Mouse (Mus musculus) heart, postnatal 4 days (tissue): ENCODE measurements at regions not wholly inside any gene's neighbourhood (a gene's known extent, or its start where the extent isn't known, plus 50 kb on each side); places are given as distances from the start of the nearest gene placed in this dataset.

Experiments
- DNase-seq: peaks from one replicate; pipeline ENCODE4 v3.0.0; 2021

- no peak for DNase-seq
These were observed 67.2 kb downstream of the Mtx3 start for GRCm38 (mm10) chr13:92911660-92912284.

- no peak for DNase-seq
These were observed 68.1 kb downstream of the Mtx3 start for GRCm38 (mm10) chr13:92912661-92913060.

GRCm38 (mm10) chr13:92914631-92915030, 70.1 kb downstream of the Mtx3 start:
- no peak for DNase-seq

DNA sequence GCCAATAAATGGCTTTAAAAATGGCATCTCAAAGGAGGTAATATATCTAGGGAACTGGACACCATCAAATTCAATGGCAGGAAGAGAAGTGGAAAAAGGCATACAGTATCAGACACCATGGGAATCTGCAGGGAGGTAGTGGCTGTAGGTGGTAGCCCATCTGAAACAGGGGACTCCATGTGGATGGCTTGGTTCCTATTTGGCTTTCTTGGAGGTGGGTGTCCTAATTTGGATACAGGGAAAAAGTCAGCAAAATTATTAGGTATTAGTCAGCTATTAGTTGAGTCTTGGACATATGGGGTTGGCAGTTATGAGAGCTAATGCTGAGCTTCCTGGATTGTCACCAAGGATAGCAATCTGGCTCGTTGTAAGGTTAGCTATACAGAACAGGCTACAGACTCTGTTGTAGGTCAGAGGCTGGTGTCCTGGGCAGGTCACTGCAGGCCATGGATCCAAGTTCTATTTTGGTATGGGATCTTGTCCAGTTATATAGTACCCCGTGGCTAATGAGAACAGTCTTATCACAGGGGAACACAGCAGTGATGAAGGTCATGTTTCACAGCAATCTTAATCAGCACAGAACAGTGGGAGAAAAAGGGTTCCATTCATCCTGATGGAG, 70.8 kb downstream of the Mtx3 start:
- DNase-seq = peak; percentile 29

GRCm38 (mm10) chr13:92915948-92916710, 71.6 kb downstream of the Mtx3 start:
- DNase-seq = no peak

DNA sequence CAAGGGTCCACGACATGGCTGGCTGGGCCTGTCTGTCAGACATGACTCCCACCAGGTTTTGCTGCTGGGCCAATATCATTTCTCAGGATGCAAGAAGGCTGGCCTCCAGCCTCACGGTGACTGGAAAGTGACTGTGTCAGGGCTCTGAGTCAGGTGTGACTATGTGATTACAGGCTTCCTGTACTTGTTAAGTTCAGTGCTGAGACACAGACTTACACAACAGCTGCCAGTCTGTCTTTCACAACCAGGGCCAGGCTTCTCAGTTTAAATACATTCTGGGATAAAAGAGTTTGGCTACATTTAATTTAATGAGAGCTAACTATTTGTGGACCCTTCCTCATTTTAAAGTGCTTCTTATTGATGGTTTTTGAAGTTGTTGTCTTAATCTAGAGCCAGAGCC, 75.3 kb downstream of the Mtx3 start:
- no peak for DNase-seq

- no peak for DNase-seq
These were observed 77.4 kb downstream of the Mtx3 start for GRCm38 (mm10) chr13:92921936-92922335.

- no peak for DNase-seq
These were observed 78.9 kb downstream of the Mtx3 start for GRCm38 (mm10) chr13:92923496-92923895.

DNA sequence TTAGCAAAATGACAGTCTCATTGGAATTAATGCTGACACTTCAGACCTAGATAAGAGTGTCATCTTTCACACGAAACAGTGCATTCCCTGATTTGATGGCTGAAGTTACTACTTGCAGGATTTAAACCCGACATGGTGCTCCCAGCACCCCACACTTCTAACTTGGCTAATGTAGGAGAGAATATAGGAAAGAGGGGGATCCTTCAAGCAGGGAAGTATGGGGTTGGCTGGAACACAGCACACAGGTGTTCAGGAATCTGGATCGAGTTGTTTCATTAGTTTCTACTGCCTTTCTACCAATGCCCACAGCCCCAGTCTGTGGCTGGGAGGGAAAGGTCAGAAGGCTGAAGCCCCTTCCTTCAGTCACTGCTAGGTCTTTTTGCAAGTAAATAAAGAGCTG, 79.5 kb downstream of the Mtx3 start:
- DNase-seq = no peak

- DNase-seq = no peak
These were observed 80.6 kb downstream of the Mtx3 start for GRCm38 (mm10) chr13:92925196-92925595.

DNA sequence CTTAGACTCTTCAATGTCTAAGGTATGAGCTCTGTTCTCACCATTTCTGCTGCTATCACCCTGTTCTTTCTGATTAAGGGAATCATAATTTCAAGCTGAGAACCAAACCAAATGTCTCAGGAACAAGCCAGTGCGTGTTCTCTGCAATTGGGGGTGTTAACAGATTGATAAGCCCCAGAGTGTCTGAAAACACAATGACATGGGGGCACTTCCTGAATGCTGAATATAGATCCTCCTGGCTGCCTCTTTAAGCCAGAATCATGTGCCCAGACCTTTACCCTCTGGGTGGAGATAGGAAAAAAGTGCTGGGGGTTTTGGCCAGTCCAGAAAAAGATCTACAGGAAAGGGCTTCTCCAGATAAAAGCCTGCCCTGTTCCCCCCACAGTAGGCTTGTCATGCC, 84.0 kb downstream of the Mtx3 start:
- DNase-seq = no peak

- no peak for DNase-seq
These were observed 87.1 kb downstream of the Mtx3 start for GRCm38 (mm10) chr13:92931696-92932095.

DNA sequence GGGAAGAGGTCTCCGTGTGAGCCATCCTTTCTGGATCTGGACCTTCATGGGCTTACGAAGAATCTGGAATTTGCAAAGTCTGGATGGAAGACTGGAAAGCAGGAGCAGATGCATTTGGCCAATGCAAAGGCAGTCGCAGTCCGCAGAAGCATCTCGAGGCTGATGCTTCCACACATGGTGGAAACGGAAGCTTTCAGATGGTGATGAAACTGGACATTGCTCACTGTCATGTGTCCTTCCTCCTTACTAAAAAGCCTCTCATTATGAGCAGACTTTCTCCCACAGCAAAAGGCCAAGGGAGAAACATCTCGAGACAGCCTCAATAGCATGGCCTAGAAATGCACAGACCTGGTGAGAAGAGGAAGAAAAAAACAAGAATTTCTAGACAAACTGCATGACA, 94.5 kb downstream of the Mtx3 start:
- DNase-seq = no peak

- DNase-seq = no peak
These were observed 96.0 kb downstream of the Mtx3 start for GRCm38 (mm10) chr13:92940610-92941009.

GRCm38 (mm10) chr13:92948560-92948959, 104.0 kb downstream of the Mtx3 start:
- no peak for DNase-seq

- peak; percentile 43 for DNase-seq
These were observed 115.5 kb downstream of the Mtx3 start for GRCm38 (mm10) chr13:92960031-92960430.

- DNase-seq = no peak
These were observed 118.1 kb downstream of the Mtx3 start for GRCm38 (mm10) chr13:92962625-92963024.

DNA sequence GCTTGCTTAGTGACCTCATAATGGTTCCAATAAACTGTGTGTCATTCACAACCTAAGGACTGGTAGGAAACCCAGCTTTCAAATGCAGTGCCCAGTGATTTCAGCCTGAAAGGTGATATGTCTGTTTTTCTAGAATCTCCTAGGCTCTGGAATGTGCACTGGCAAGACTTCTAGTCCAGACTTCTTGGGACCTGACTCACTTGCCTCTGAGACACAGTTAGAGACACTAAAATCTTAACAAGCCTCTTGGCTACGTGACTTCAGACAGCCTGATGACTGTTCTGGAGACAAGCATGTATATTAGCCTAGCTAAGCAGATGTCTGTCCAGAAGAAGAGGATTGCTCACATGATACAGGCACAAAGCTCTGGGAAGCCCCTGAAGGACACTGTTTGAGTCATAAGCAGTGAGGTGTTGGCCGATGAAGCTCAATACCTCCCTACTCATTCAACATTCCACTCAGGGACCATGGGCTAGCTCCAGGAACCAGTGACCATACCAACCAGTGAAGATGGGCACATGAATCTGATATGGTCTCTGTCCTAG, 118.9 kb downstream of the Mtx3 start:
- no peak for DNase-seq

DNA sequence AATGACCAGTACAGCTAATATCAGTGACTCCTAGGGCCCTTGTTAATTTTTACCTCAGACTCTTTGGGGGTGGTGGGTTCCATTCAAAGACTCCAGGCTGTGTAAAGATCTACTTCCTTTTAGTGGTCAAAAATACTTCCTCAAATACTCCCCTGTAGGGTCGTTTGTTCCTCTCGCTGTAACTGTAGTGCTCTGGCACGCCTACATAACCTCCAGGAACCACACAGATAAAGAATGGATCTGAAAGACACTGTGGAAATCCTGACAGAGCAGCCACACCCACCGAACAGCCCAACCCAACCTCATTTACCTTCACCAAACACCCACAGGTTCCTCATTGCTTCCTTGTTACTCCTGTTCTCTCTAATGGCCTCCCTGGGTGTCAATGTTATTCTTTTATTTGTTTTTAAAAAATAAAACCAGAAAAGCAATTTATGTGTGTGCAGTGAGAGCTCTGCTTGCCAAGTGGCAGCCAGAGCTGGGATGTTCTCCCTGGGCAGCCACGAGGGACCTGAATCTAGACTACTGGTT, 119.7 kb downstream of the Mtx3 start:
- DNase-seq = no peak

DNA sequence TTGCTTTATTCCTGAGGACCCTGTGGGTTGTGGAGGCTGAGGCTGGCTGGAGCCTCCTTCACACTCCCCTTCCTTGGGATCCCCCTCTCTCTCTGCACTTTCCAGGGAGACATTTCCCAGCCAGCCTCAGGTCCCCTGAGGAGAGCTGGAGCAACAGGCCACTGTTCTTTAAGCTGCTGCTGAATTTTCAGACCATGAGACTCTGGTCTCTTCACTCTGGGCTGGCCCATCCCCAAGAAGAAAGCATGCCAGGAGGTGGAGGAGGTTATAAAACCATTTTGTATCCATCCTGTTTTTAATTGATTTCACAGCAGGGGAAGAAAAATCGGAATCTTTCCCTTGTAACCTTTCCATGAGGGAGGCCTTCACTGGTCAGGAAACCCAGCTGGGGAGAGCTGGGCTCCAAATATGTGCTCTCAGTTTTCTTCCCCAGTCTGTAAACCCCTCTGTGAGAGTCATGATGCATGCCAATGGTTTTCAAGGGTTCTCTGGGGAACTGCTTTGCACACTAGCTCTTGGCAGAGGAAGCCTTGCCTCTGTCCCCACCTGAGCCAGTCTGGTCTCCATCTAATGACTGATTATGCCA, 122.6 kb downstream of the Mtx3 start:
- peak; percentile 56 for DNase-seq

- DNase-seq = no peak
These were observed 125.0 kb downstream of the Mtx3 start for GRCm38 (mm10) chr13:92969579-92969978.

- DNase-seq = no peak
These were observed 128.3 kb downstream of the Mtx3 start for GRCm38 (mm10) chr13:92972891-92973290.

DNA sequence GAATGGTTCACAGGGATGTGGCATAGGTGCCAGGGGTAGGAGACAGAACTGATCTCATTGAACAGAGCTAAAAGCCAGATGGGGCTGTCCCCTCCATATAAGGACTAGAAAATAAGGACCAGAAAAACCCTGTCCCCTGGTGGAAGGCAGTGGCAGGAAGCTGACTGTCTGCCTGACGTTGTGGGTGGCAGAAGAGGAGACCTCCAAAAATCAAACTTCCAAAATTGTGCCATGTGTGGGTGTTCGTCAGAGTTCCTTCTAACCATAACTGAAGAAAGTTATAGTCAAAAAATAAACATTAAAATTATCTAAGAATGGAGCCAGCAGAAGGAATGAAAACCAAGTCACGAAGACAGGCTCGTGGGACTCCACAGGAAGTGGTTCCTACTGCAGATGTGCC, 129.2 kb downstream of the Mtx3 start:
- DNase-seq = no peak
